Mouse (Mus musculus) forebrain, embryonic 16.5 days (tissue): ENCODE measurements at regions not wholly inside any gene's neighbourhood (a gene's known extent, or its start where the extent isn't known, plus 50 kb on each side); places are given as distances from the start of the nearest gene placed in this dataset.

Experiments
- ATAC-seq: fragments of 200-750 bp; cut with Nextera tagmentation; 2 replicates; pipeline ENCODE4 v1.8.0; 2017; ENCODE audit warnings: mild to moderate bottlenecking, moderate library complexity
- H3K27ac ChIP-seq: fragments of 300-500 bp; sonication (generic); 2 replicates; pipeline ENCODE4 v1.5.1; 2014; ENCODE audit warnings: low read length, control low read depth
- H3K27me3 ChIP-seq: fragments of 300-500 bp; sonication (generic); replicated peaks from 2 replicates; pipeline ENCODE4 v1.6.1; 2014; ENCODE audit warnings: low read length; ENCODE audit not compliant: control insufficient read depth, insufficient read depth
- H3K36me3 ChIP-seq: fragments of 300-500 bp; sonication (generic); 2 replicates; pipeline ENCODE4 v1.6.1; 2014; ENCODE audit not compliant: control insufficient read depth, insufficient read depth
- H3K4me1 ChIP-seq: fragments of 300-500 bp; sonication (generic); replicated peaks from 2 replicates; pipeline ENCODE4 v1.6.1; 2014; ENCODE audit warnings: low read length; ENCODE audit not compliant: control insufficient read depth, insufficient read depth
- H3K4me2 ChIP-seq: fragments of 300-500 bp; sonication (generic); 2 replicates; pipeline ENCODE4 v1.6.1; 2014; ENCODE audit warnings: mild to moderate bottlenecking, low read length, control low read depth
- H3K4me3 ChIP-seq: fragments of 300-500 bp; sonication (generic); replicated peaks from 2 replicates; pipeline ENCODE4 v1.5.1; 2014; ENCODE audit warnings: mild to moderate bottlenecking, low read length, control low read depth
- H3K9ac ChIP-seq: fragments of 300-500 bp; sonication (generic); replicated peaks from 2 replicates; pipeline ENCODE4 v1.6.1; 2014; ENCODE audit warnings: low read depth, low read length, control low read depth
- H3K9me3 ChIP-seq: fragments of 300-500 bp; sonication (generic); 2 replicates; pipeline ENCODE4 v1.6.1; 2016; ENCODE audit warnings: low read length; ENCODE audit not compliant: control insufficient read depth
- WGBS: fragments of 180-500 bp; shearing (Covaris S2); extraction: QIAGEN DNeasy Blood & Tissue Kit; methylation state at CpG from one replicate; pipeline ENCODE4 v1.1.7; 2014; 5-methylcytosine and 5-hydroxymethylcytosine counted together

GRCm38 (mm10) chr10:98424450-98424849 is 489.8 kb upstream of the Atp2b1 start:
- H3K36me3 ChIP-seq: no peaks in the 10 kb centered on the region
- no peaks in the 10 kb centered on the region for H3K9me3 ChIP-seq
- H3K27ac ChIP-seq: no peak overlapping the region
- no peak overlapping the region for H3K4me2 ChIP-seq
- 98% methylated on average over 1 of the region's 1 CpGs for WGBS
- no peaks in the 10 kb centered on the region for H3K27me3 ChIP-seq
- ATAC-seq: no peak
- no peak overlapping the region for H3K4me3 ChIP-seq
- H3K4me1 ChIP-seq: no peaks in the 10 kb centered on the region
- H3K9ac ChIP-seq: no peak overlapping the region

- Histone ChIP-seq H3K27me3 (no peaks in the 10 kb centered on the region), H3K4me1 (no peaks in the 10 kb centered on the region), H3K9ac (no peak overlapping the region), H3K4me2 (no peak overlapping the region), H3K9me3 (no peaks in the 10 kb centered on the region), H3K4me3 (no peak overlapping the region), H3K27ac (no peak overlapping the region), H3K36me3 (no peaks in the 10 kb centered on the region)
- no peak for ATAC-seq
- 100% methylated on average over 3 of the region's 3 CpGs for WGBS
Measured at GRCm38 (mm10) chr10:98434974-98435373, 479.2 kb upstream of the Atp2b1 start.

GRCm38 (mm10) chr10:98461538-98461937 is 452.7 kb upstream of the Atp2b1 start:
- no peak for ATAC-seq
- no peak overlapping the region for H3K4me3 ChIP-seq
- H3K4me2 ChIP-seq: no peak overlapping the region
- H3K9ac ChIP-seq: no peak overlapping the region
- H3K9me3 ChIP-seq: no peaks in the 10 kb centered on the region
- H3K4me1 ChIP-seq: no peaks in the 10 kb centered on the region
- WGBS: 95% methylated on average over 2 of the region's 2 CpGs
- no peaks in the 10 kb centered on the region for H3K27me3 ChIP-seq
- H3K36me3 ChIP-seq: no peaks in the 10 kb centered on the region
- H3K27ac ChIP-seq: no peak overlapping the region

- ATAC-seq: no peak
Measured at GRCm38 (mm10) chr10:98474581-98474980, 439.6 kb upstream of the Atp2b1 start.

GRCm38 (mm10) chr10:98485751-98486681 is 428.2 kb upstream of the Atp2b1 start:
- no peak overlapping the region for H3K9ac ChIP-seq
- H3K4me1 ChIP-seq: 0 out of 2 replicates have a peak, but pooled peaks cover 9% of the 10 kb centered on the region
- WGBS: 72% methylated on average over 20 of the region's 20 CpGs
- no peak overlapping the region for H3K4me3 ChIP-seq
- H3K27ac ChIP-seq: peak overlapping the region; percentile 70
- peak; percentile 91 for ATAC-seq
- no peaks in the 10 kb centered on the region for H3K27me3 ChIP-seq
- H3K9me3 ChIP-seq: no peaks in the 10 kb centered on the region
- H3K36me3 ChIP-seq: no peaks in the 10 kb centered on the region
- peak overlapping the region; percentile 28 for H3K4me2 ChIP-seq

More at GRCm38 (mm10) chr10:98474581-98474980, 439.6 kb upstream of the Atp2b1 start:
- H3K4me3 ChIP-seq: no peak overlapping the region
- 71% methylated on average over 3 of the region's 3 CpGs for WGBS
- no peaks in the 10 kb centered on the region for H3K4me1 ChIP-seq
- no peak overlapping the region for H3K4me2 ChIP-seq
- no peaks in the 10 kb centered on the region for H3K27me3 ChIP-seq
- no peak overlapping the region for H3K27ac ChIP-seq
- no peak overlapping the region for H3K9ac ChIP-seq
- H3K9me3 ChIP-seq: no peaks in the 10 kb centered on the region
- no peaks in the 10 kb centered on the region for H3K36me3 ChIP-seq

- Histone ChIP-seq H3K27ac (no peak overlapping the region), H3K9me3 (no peaks in the 10 kb centered on the region), H3K36me3 (no peaks in the 10 kb centered on the region), H3K9ac (no peak overlapping the region), H3K27me3 (no peaks in the 10 kb centered on the region), H3K4me2 (no peak overlapping the region), H3K4me1 (no peaks in the 10 kb centered on the region), H3K4me3 (no peak overlapping the region)
- ATAC-seq: peak; percentile 75
- WGBS: 9% methylated on average over 8 of the region's 8 CpGs
Measured at GRCm38 (mm10) chr10:98494354-98494753, 419.9 kb upstream of the Atp2b1 start.

GRCm38 (mm10) chr10:98496254-98496653 is 418.0 kb upstream of the Atp2b1 start:
- H3K36me3 ChIP-seq: no peaks in the 10 kb centered on the region
- H3K27me3 ChIP-seq: no peaks in the 10 kb centered on the region
- no peak for ATAC-seq
- WGBS: 90% methylated on average over 4 of the region's 4 CpGs
- no peaks in the 10 kb centered on the region for H3K9me3 ChIP-seq
- H3K4me3 ChIP-seq: no peak overlapping the region
- no peak overlapping the region for H3K9ac ChIP-seq
- H3K4me1 ChIP-seq: no peaks in the 10 kb centered on the region
- H3K4me2 ChIP-seq: no peak overlapping the region
- H3K27ac ChIP-seq: no peak overlapping the region

- ATAC-seq: no peak
- no peaks in the 10 kb centered on the region for H3K4me1 ChIP-seq
- H3K27me3 ChIP-seq: no peaks in the 10 kb centered on the region
- no peaks in the 10 kb centered on the region for H3K9me3 ChIP-seq
- no peak overlapping the region for H3K27ac ChIP-seq
- WGBS: 93% methylated on average over 4 of the region's 4 CpGs
- no peak overlapping the region for H3K4me3 ChIP-seq
- H3K9ac ChIP-seq: no peak overlapping the region
- H3K36me3 ChIP-seq: no peaks in the 10 kb centered on the region
- H3K4me2 ChIP-seq: no peak overlapping the region
Measured at GRCm38 (mm10) chr10:98500315-98500714, 413.9 kb upstream of the Atp2b1 start.

GRCm38 (mm10) chr10:98501566-98501965 is 412.6 kb upstream of the Atp2b1 start:
- H3K4me3 ChIP-seq: no peak overlapping the region
- ATAC-seq: no peak
- no peak overlapping the region for H3K9ac ChIP-seq
- H3K9me3 ChIP-seq: no peaks in the 10 kb centered on the region
- 81% methylated on average over 5 of the region's 5 CpGs for WGBS
- H3K4me2 ChIP-seq: no peak overlapping the region
- no peaks in the 10 kb centered on the region for H3K27me3 ChIP-seq
- no peaks in the 10 kb centered on the region for H3K4me1 ChIP-seq
- H3K36me3 ChIP-seq: no peaks in the 10 kb centered on the region
- no peak overlapping the region for H3K27ac ChIP-seq
